Mouse (Mus musculus) liver, adult 2 months (tissue): ENCODE measurements at regions not wholly inside any gene's neighbourhood (a gene's known extent, or its start where the extent isn't known, plus 50 kb on each side); places are given as distances from the start of the nearest gene placed in this dataset.

ENCODE experiments used
- DNase-seq: peaks from one replicate; pipeline ENCODE4 v3.0.0-alpha.2; 2011; ENCODE audit warnings: low read depth, low spot score; ENCODE audit errors: extremely low read depth
- H3K27ac ChIP-seq: fragments of 200-500 bp; replicated peaks from 2 replicates; pipeline ENCODE4 v1.5.1; 2012; ENCODE audit warnings: low read depth, mild to moderate bottlenecking, control low read depth, inconsistent platforms, low read length; ENCODE audit not compliant: insufficient read depth
- H3K27me3 ChIP-seq: fragments of 200-500 bp; 2 replicates; pipeline ENCODE4 v1.6.1; 2012; ENCODE audit warnings: mild to moderate bottlenecking, moderate library complexity, low read length, inconsistent platforms; ENCODE audit not compliant: control insufficient read depth, insufficient read depth
- H3K36me3 ChIP-seq: fragments of 200-500 bp; 2 replicates; pipeline ENCODE4 v1.6.1; 2012; ENCODE audit warnings: low read length, inconsistent platforms; ENCODE audit not compliant: control insufficient read depth, insufficient read depth
- H3K4me1 ChIP-seq: fragments of 200-500 bp; 2 replicates; pipeline ENCODE4 v1.6.1; 2011; ENCODE audit warnings: low read length; ENCODE audit not compliant: control insufficient read depth, insufficient read depth
- H3K4me3 ChIP-seq: fragments of 200-500 bp; 2 replicates; pipeline ENCODE4 v1.5.1; 2011; ENCODE audit warnings: low read depth, mild to moderate bottlenecking, control low read depth, low read length, moderate library complexity; ENCODE audit not compliant: insufficient read depth
- H3K79me2 ChIP-seq: fragments of 200-500 bp; 2 replicates; pipeline ENCODE4 v1.6.1; 2012; ENCODE audit warnings: inconsistent platforms, mild to moderate bottlenecking, low read length, moderate library complexity; ENCODE audit not compliant: control insufficient read depth, insufficient read depth
- H3K9ac ChIP-seq: fragments of 200-500 bp; 2 replicates; pipeline ENCODE4 v1.6.1; 2012; ENCODE audit warnings: low read depth, mild to moderate bottlenecking, control low read depth, inconsistent platforms, low read length
- CTCF ChIP-seq: fragments of 200-500 bp; IDR thresholded peaks from 2 replicates; pipeline ENCODE4 v1.5.1; 2011; ENCODE audit warnings: low read depth, low read length, control low read depth
- POLR2A ChIP-seq: fragments of 200-500 bp; IDR thresholded peaks from 2 replicates; pipeline ENCODE4 v1.6.1; 2011; ENCODE audit warnings: low read length, control low read depth; ENCODE audit not compliant: insufficient read depth; ENCODE audit errors: extremely low read depth
- WGBS: fragments of 180-500 bp; shearing (Covaris S2); methylation state at CpG from one replicate; pipeline ENCODE4 v1.1.7; 2018; 5-methylcytosine and 5-hydroxymethylcytosine counted together

- H3K4me1 ChIP-seq = no peaks in the 10 kb centered on the region
- no peak overlapping the region for H3K4me3 ChIP-seq
- no peaks in the 10 kb centered on the region for H3K27me3 ChIP-seq
- no peaks in the 10 kb centered on the region for H3K79me2 ChIP-seq
- no peaks in the 10 kb centered on the region for H3K36me3 ChIP-seq
- WGBS = 69% methylated on average over 3 of the region's 3 CpGs
- H3K9ac ChIP-seq = no peak overlapping the region
- no peak overlapping the region for H3K27ac ChIP-seq
- DNase-seq = no peak
- no peak for TF ChIP-seq POLR2A
- no peak for TF ChIP-seq CTCF
These were observed 441.3 kb upstream of the Brinp1 start for GRCm38 (mm10) chr4:69395451-69395850.

- Histone ChIP-seq H3K27me3 (no peaks in the 10 kb centered on the region), H3K4me3 (no peak overlapping the region), H3K79me2 (no peaks in the 10 kb centered on the region), H3K9ac (no peak overlapping the region), H3K36me3 (no peaks in the 10 kb centered on the region), H3K27ac (no peak overlapping the region), H3K4me1 (no peaks in the 10 kb centered on the region)
- no peak for DNase-seq
- no peak for TF ChIP-seq CTCF
- TF ChIP-seq POLR2A = no peak
These were observed 429.1 kb upstream of the Brinp1 start for GRCm38 (mm10) chr4:69383318-69383717.

GRCm38 (mm10) chr4:69346979-69347465, 392.8 kb upstream of the Brinp1 start:
- TF ChIP-seq POLR2A (no peak), CTCF (no peak)
- no peaks in the 10 kb centered on the region for H3K79me2 ChIP-seq
- H3K9ac ChIP-seq = no peak overlapping the region
- no peak overlapping the region for H3K27ac ChIP-seq
- DNase-seq = no peak
- WGBS = 71% methylated on average over 5 of the region's 5 CpGs
- H3K27me3 ChIP-seq = no peaks in the 10 kb centered on the region
- H3K36me3 ChIP-seq = no peaks in the 10 kb centered on the region
- H3K4me1 ChIP-seq = no peaks in the 10 kb centered on the region
- H3K4me3 ChIP-seq = no peak overlapping the region

- no peak for TF ChIP-seq POLR2A
- TF ChIP-seq CTCF = no peak
- Histone ChIP-seq H3K4me1 (no peaks in the 10 kb centered on the region), H3K79me2 (no peaks in the 10 kb centered on the region), H3K27me3 (no peaks in the 10 kb centered on the region), H3K9ac (no peak overlapping the region), H3K4me3 (no peak overlapping the region), H3K27ac (no peak overlapping the region), H3K36me3 (no peaks in the 10 kb centered on the region)
- WGBS = 69% methylated on average over 3 of the region's 3 CpGs
- no peak for DNase-seq
These were observed 373.4 kb upstream of the Brinp1 start for GRCm38 (mm10) chr4:69327606-69328005.
